Mouse (Mus musculus) lung, postnatal 0 days (tissue): ENCODE measurements around the gene Gm26558. TPM values are rescaled to one million over a fixed set of nuclear protein-coding genes. Genes with fewer than 3 reads are reported as not detected.
A peak's percentile ranks its signal among the peaks of the same experiment; 100 is the strongest.

Source experiments
- ATAC-seq: fragments of 200-750 bp; cut with Nextera tagmentation; 2 replicates; pipeline ENCODE4 v1.8.0; 2017; ENCODE audit warnings: moderate library complexity
- DNase-seq: peaks from one replicate; pipeline ENCODE4 v3.0.0-alpha.2; 2016; ENCODE audit warnings: low spot score
- H3K27ac ChIP-seq: fragments of 300-500 bp; sonication (generic); 2 replicates; pipeline ENCODE4 v1.5.1; 2014; ENCODE audit warnings: antibody characterized with exemption, mild to moderate bottlenecking, low read length, mixed read lengths
- H3K27me3 ChIP-seq: fragments of 300-500 bp; sonication (generic); replicated peaks from 2 replicates; pipeline ENCODE4 v1.6.1; 2014; ENCODE audit warnings: low read length, mixed read lengths; ENCODE audit not compliant: insufficient read depth
- H3K36me3 ChIP-seq: fragments of 300-500 bp; sonication (generic); 2 replicates; pipeline ENCODE4 v1.6.1; 2014; ENCODE audit warnings: low read length, mixed read lengths; ENCODE audit not compliant: insufficient read depth
- H3K4me1 ChIP-seq: fragments of 300-500 bp; sonication (generic); 2 replicates; pipeline ENCODE4 v1.6.1; 2014; ENCODE audit warnings: antibody characterized with exemption, low read depth, low read length, mixed read lengths; ENCODE audit not compliant: insufficient read depth
- H3K4me2 ChIP-seq: fragments of 300-500 bp; sonication (generic); replicated peaks from 2 replicates; pipeline ENCODE4 v1.6.1; 2014; ENCODE audit warnings: low read depth, mild to moderate bottlenecking, low read length, moderate library complexity, mixed read lengths
- H3K4me3 ChIP-seq: fragments of 300-500 bp; sonication (generic); 2 replicates; pipeline ENCODE4 v1.5.1; 2014; ENCODE audit warnings: low read depth, low read length
- H3K9ac ChIP-seq: fragments of 300-500 bp; sonication (generic); replicated peaks from 2 replicates; pipeline ENCODE4 v1.6.1; 2014; ENCODE audit warnings: low read depth, mild to moderate bottlenecking
- H3K9me3 ChIP-seq: fragments of 300-500 bp; sonication (generic); 2 replicates; pipeline ENCODE4 v1.6.1; 2016; ENCODE audit warnings: low read length, mixed read lengths
- CTCF ChIP-seq: IDR thresholded peaks from 2 replicates; pipeline ENCODE4 v1.5.1; 2016; ENCODE audit warnings: antibody characterized with exemption, mild to moderate bottlenecking
- EP300 ChIP-seq: IDR thresholded peaks from 2 replicates; pipeline ENCODE4 v1.6.1; 2016; ENCODE audit warnings: antibody characterized with exemption, mild to moderate bottlenecking, control low read depth
- WGBS: fragments of 180-500 bp; shearing (Covaris S2); extraction: QIAGEN DNeasy Blood & Tissue Kit; methylation state at CpG from one replicate; pipeline ENCODE4 v1.1.7; 2014; 5-methylcytosine and 5-hydroxymethylcytosine counted together
- polyA plus RNA-seq: library from polyadenylated mRNA; unstranded; fragments of >200 nt; fragmentation: Nextera tagmentation; extraction: Ambion mirVana; gene quantifications from 2 replicates; pipeline ENCODE4 v1.2.1, GENCODE M21; 2015

Gene Gm26558
- polyA plus RNA-seq, 1 experiment from 2014 or later, result 2.8 TPM

GRCm38 (mm10) chr2:70642971-70643565, 18.8 kb downstream of the Gm26558 start:
- Histone ChIP-seq H3K4me1 (no peaks in the 10 kb centered on the region), H3K36me3 (no peaks in the 10 kb centered on the region), H3K27ac (no peak overlapping the region), H3K4me3 (no peak overlapping the region), H3K27me3 (no peaks in the 10 kb centered on the region), H3K9me3 (no peaks in the 10 kb centered on the region), H3K9ac (no peak overlapping the region), H3K4me2 (no peak overlapping the region)
- 57% methylated on average over 16 of the region's 16 CpGs for WGBS
- no peak for DNase-seq
- no peak for ATAC-seq
- TF ChIP-seq CTCF (no peak), EP300 (no peak)

- ATAC-seq, result no peak
- no peaks in the 10 kb centered on the region for H3K36me3 ChIP-seq
- H3K4me3 ChIP-seq, result no peak overlapping the region
- H3K9me3 ChIP-seq, result no peaks in the 10 kb centered on the region
- no peak overlapping the region for H3K27ac ChIP-seq
- no peaks in the 10 kb centered on the region for H3K4me1 ChIP-seq
- no peak overlapping the region for H3K4me2 ChIP-seq
- no peaks in the 10 kb centered on the region for H3K27me3 ChIP-seq
- no peak overlapping the region for H3K9ac ChIP-seq
- no peak for DNase-seq
- TF ChIP-seq EP300 (no peak), CTCF (peak; percentile 23; the same call in 1 of the 2 replicates)
These were observed 20.9 kb downstream of the Gm26558 start for GRCm38 (mm10) chr2:70640968-70641367.

GRCm38 (mm10) chr2:70634028-70634690, 27.7 kb downstream of the Gm26558 start:
- no peak overlapping the region for H3K27ac ChIP-seq
- no peaks in the 10 kb centered on the region for H3K27me3 ChIP-seq
- H3K4me3 ChIP-seq, result no peak overlapping the region
- no peak overlapping the region for H3K9ac ChIP-seq
- ATAC-seq, result no peak
- no peaks in the 10 kb centered on the region for H3K36me3 ChIP-seq
- H3K9me3 ChIP-seq, result no peaks in the 10 kb centered on the region
- H3K4me1 ChIP-seq, result no peaks in the 10 kb centered on the region; the same call in 1 of the 2 replicates
- WGBS, result 83% methylated on average over 5 of the region's 5 CpGs
- DNase-seq, result no peak
- H3K4me2 ChIP-seq, result no peak overlapping the region
- TF ChIP-seq EP300, result no peak
- TF ChIP-seq CTCF, result no peak

- H3K4me1 ChIP-seq, result no peaks in the 10 kb centered on the region; the same call in 1 of the 2 replicates
- H3K36me3 ChIP-seq, result no peaks in the 10 kb centered on the region
- DNase-seq, result no peak
- no peaks in the 10 kb centered on the region for H3K27me3 ChIP-seq
- H3K27ac ChIP-seq, result no peak overlapping the region
- 89% methylated on average over 1 of the region's 1 CpGs for WGBS
- H3K4me2 ChIP-seq, result no peak overlapping the region
- TF ChIP-seq EP300 (no peak), CTCF (no peak)
- H3K4me3 ChIP-seq, result no peak overlapping the region
- ATAC-seq, result no peak
- H3K9ac ChIP-seq, result no peak overlapping the region
- H3K9me3 ChIP-seq, result no peaks in the 10 kb centered on the region
These were observed 29.5 kb downstream of the Gm26558 start for GRCm38 (mm10) chr2:70632412-70632811.

DNA sequence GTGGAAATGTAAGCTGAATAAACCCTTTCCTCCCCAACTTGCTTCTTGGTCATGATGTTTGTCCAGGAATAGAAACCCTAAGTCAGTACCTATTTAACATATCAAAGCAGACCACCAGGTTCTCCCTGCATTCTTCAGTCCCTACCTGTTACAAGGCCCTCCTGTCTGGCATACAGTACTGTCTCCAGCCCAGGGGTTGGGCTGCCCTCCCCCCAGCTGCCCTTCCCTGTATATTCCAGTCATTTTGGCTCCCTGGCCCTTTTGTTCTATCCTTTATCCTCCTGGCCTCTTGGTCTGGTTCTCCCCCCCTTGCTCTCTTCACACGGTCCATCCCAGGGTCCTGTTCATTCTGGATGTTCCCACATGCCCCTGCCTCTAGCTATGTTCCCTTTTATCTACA, 30.6 kb downstream of the Gm26558 start:
- no peak for ATAC-seq
- Histone ChIP-seq H3K36me3 (no peaks in the 10 kb centered on the region), H3K4me2 (no peak overlapping the region), H3K4me1 (no peaks in the 10 kb centered on the region; the same call in 1 of the 2 replicates), H3K9me3 (no peaks in the 10 kb centered on the region), H3K9ac (no peak overlapping the region), H3K27me3 (no peaks in the 10 kb centered on the region), H3K27ac (no peak overlapping the region), H3K4me3 (no peak overlapping the region)
- DNase-seq, result no peak
- 92% methylated on average over 1 of the region's 1 CpGs for WGBS
- TF ChIP-seq CTCF, result no peak
- no peak for TF ChIP-seq EP300

GRCm38 (mm10) chr2:70629921-70630320, 32.0 kb downstream of the Gm26558 start:
- no peak for DNase-seq
- H3K27me3 ChIP-seq, result no peaks in the 10 kb centered on the region
- H3K9ac ChIP-seq, result no peak overlapping the region
- H3K4me2 ChIP-seq, result peak overlapping the region; percentile 29
- no peak overlapping the region for H3K4me3 ChIP-seq
- H3K9me3 ChIP-seq, result no peaks in the 10 kb centered on the region
- no peak for ATAC-seq
- H3K27ac ChIP-seq, result no peak overlapping the region
- TF ChIP-seq EP300 (no peak), CTCF (no peak)
- H3K4me1 ChIP-seq, result no peaks in the 10 kb centered on the region; the same call in 1 of the 2 replicates
- WGBS, result 56% methylated on average over 3 of the region's 3 CpGs
- H3K36me3 ChIP-seq, result no peaks in the 10 kb centered on the region
